Mouse (Mus musculus): ENCODE data around the gene Gmds.

Gmds gene

GRCm38 (mm10) chr13:32338513-32339365 lies at the start of gene Gmds:
Gene Gmds (minus strand): TSS chr13:32338740.
- in situ Hi-C loops (cut with MboI, MseI) = no loop called here

GRCm38 (mm10) chr13:32385421-32386092 lies 47.0 kb upstream of the Gmds start:
- in situ Hi-C loops (cut with MboI, MseI) = no loop called here

GRCm38 (mm10) chr13:32382227-32383010 lies 43.9 kb upstream of the Gmds start:
- in situ Hi-C loops (cut with MboI, MseI) = no loop called here

GRCm38 (mm10) chr13:32378634-32379033 lies 40.1 kb upstream of the Gmds start:
- in situ Hi-C loops (cut with MboI, MseI) = loop anchor here (5.0 kb wide), 1 partner anchor 51 kb away; no protein-coding TSS in a partner anchor

GRCm38 (mm10) chr13:32372531-32372883 lies 34.0 kb upstream of the Gmds start:
- in situ Hi-C loops (cut with MboI, MseI) = no loop called here

- in situ Hi-C loops (cut with MboI, MseI) = no loop called here
These were observed 33.5 kb upstream of the Gmds start for GRCm38 (mm10) chr13:32371874-32372530.

GRCm38 (mm10) chr13:32370751-32371150 lies 32.2 kb upstream of the Gmds start:
- in situ Hi-C loops (cut with MboI, MseI) = no loop called here

- in situ Hi-C loops (cut with MboI, MseI) = no loop called here
These were observed 31.6 kb upstream of the Gmds start for GRCm38 (mm10) chr13:32370135-32370534.

GRCm38 (mm10) chr13:32337735-32338512 lies 616 bp downstream of the Gmds start:
- in situ Hi-C loops (cut with MboI, MseI) = no loop called here

- in situ Hi-C loops (cut with MboI, MseI) = loop anchor here (25.0 kb wide), 1 partner anchor 369 kb away; no protein-coding TSS in a partner anchor
These were observed 20.2 kb downstream of the Gmds start for GRCm38 (mm10) chr13:32318309-32318708.

- in situ Hi-C loops (cut with MboI, MseI) = loop anchor here (25.0 kb wide), 1 partner anchor 370 kb away; no protein-coding TSS in a partner anchor
These were observed 21.2 kb downstream of the Gmds start for GRCm38 (mm10) chr13:32317354-32317753.

- in situ Hi-C loops (cut with MboI, MseI) = loop anchor here (25.0 kb wide), 1 partner anchor 375 kb away; no protein-coding TSS in a partner anchor
These were observed 25.9 kb downstream of the Gmds start for GRCm38 (mm10) chr13:32312663-32313062.

- in situ Hi-C loops (cut with MboI, MseI) = loop anchor here (25.0 kb wide), 1 partner anchor 376 kb away; no protein-coding TSS in a partner anchor
These were observed 27.1 kb downstream of the Gmds start for GRCm38 (mm10) chr13:32311476-32311875.

GRCm38 (mm10) chr13:32298456-32298855 lies 40.1 kb downstream of the Gmds start:
- in situ Hi-C loops (cut with MboI, MseI) = no loop called here

GRCm38 (mm10) chr13:32297398-32297797 lies 41.1 kb downstream of the Gmds start:
- in situ Hi-C loops (cut with MboI, MseI) = no loop called here

GRCm38 (mm10) chr13:32294416-32295195 lies 43.9 kb downstream of the Gmds start:
- in situ Hi-C loops (cut with MboI, MseI) = no loop called here

- in situ Hi-C loops (cut with MboI, MseI) = no loop called here
These were observed 65.5 kb downstream of the Gmds start for GRCm38 (mm10) chr13:32272937-32273496.

GRCm38 (mm10) chr13:32269757-32270156 lies 68.8 kb downstream of the Gmds start:
- in situ Hi-C loops (cut with MboI, MseI) = no loop called here

GRCm38 (mm10) chr13:32269261-32269660 lies 69.3 kb downstream of the Gmds start:
- in situ Hi-C loops (cut with MboI, MseI) = no loop called here
